ENCODE assay signal across 8 mouse cellular contexts in the genomic region with DNA sequence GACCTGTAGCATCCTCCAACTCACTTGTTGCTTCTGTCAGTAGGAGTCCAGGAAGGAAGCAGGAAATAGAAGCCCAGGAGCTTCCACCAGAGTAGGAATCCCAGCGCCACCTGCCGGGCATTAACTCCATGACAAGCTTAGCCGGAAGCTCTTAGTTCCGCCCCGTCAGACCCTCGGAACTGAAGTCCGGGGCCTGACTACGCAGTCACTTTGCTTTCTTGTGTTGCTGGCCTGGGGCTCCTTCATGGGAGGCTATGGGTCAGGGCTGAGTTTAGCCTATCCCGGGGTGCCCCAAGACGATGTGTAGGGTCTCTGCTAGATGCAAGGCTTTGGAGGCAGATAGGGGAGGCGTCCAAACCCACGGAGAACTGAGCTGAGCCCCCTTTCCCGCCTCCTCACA. TPM values are rescaled to one million over a fixed set of nuclear protein-coding genes. Genes with fewer than 3 reads are reported as not detected.
DNase-seq lines count a peak whose midpoint lies in the region; ATAC-seq and TF ChIP-seq lines count a peak whose summit lies in the region.

No protein-coding gene starts in this region.

- H3K9ac ChIP-seq in MEL (ENCODE audit: control insufficient read depth, low read depth, low read length, poor library complexity, severe bottlenecking): peak overlapping the region; percentile 36
- peak overlapping the region; percentile 53 for H3K9ac ChIP-seq in lung, embryonic 15.5 days

- H3K79me2 ChIP-seq in MEL (ENCODE audit: control insufficient read depth, insufficient read depth, low read length, poor library complexity): no peaks in the 10 kb centered on the region

- no peaks in the 10 kb centered on the region for H3K9me3 ChIP-seq in MEL (replicated peaks; ENCODE audit: insufficient read depth, low read length)
- H3K9me3 ChIP-seq in lung, embryonic 15.5 days: no peaks in the 10 kb centered on the region

- H3K27me3 ChIP-seq in MEL (ENCODE audit: control insufficient read depth in 1 of 2, insufficient read depth in 2 of 2, low read length in 2 of 2): no peaks in the 10 kb centered on the region
- H3K27me3 ChIP-seq in cerebellum, adult 2 months (ENCODE audit: control insufficient read depth, insufficient read depth, low read length): no peaks in the 10 kb centered on the region; the same call in 1 of the 2 replicates
- no peaks in the 10 kb centered on the region; the same call in 1 of the 2 replicates for H3K27me3 ChIP-seq in lung, embryonic 15.5 days

- TF ChIP-seq RAD21 in MEL (IDR thresholded peaks at IDR 0.05; ENCODE audit: low read depth, low read length): peak; percentile 72

- TF ChIP-seq CTCF in MEL (IDR thresholded peaks at IDR 0.05 in 2 of 3, conservative IDR thresholded peaks at IDR 0.05 in 1 of 3; ENCODE audit: control insufficient read depth in 1 of 3, insufficient read depth in 1 of 3, low read depth in 2 of 3, low read length in 3 of 3, poor library complexity in 1 of 3, severe bottlenecking in 1 of 3): peak; percentile 64 to 85 (median 82)
- TF ChIP-seq CTCF in cerebellum, adult 2 months (IDR thresholded peaks at IDR 0.05; ENCODE audit: borderline replicate concordance, insufficient read depth, low read depth, low read length): peak; percentile 71
- peak; percentile 54; the same call in 1 of the 2 replicates for TF ChIP-seq CTCF in olfactory bulb, adult 2 months (IDR thresholded peaks at IDR 0.05; ENCODE audit: insufficient read depth, low read depth, low read length)

- WGBS in cerebellum, adult 2 months: 2% methylated on average over 13 of the region's 13 CpGs
- 3% methylated on average over 13 of the region's 13 CpGs for WGBS in lung, embryonic 15.5 days
- WGBS in olfactory bulb, adult 2 months: 1% methylated on average over 13 of the region's 13 CpGs

- H3K4me3 ChIP-seq in MEL (ENCODE audit: control insufficient read depth in 1 of 2, insufficient read depth in 1 of 2, low read depth in 2 of 2, low read length in 2 of 2): peak overlapping the region; percentile 52 to 83
- peak overlapping the region; percentile 23 for H3K4me3 ChIP-seq in cerebellum, adult 2 months (replicated peaks; ENCODE audit: insufficient read depth, low read depth, low read length)
- H3K4me3 ChIP-seq in lung, embryonic 15.5 days: peak overlapping the region; percentile 39
- peak overlapping the region; percentile 41 for H3K4me3 ChIP-seq in olfactory bulb, adult 2 months (ENCODE audit: insufficient read depth, low read depth, low read length)

- 0 out of 4 replicates have a peak, but pooled peaks have one; percentile 9 to 13 for TF ChIP-seq EP300 in MEL (IDR thresholded peaks at IDR 0.05; ENCODE audit: low read depth in 1 of 2, low read length in 2 of 2)

- peaks cover 4 to 17% of the 10 kb centered on the region in 2 experiments for H3K4me1 ChIP-seq in MEL (ENCODE audit: control insufficient read depth in 1 of 2, insufficient read depth in 2 of 2, low read length in 2 of 2)
- H3K4me1 ChIP-seq in cerebellum, adult 2 months (ENCODE audit: control insufficient read depth, insufficient read depth, low read length): no peaks in the 10 kb centered on the region
- peaks cover 6% of the 10 kb centered on the region; the same call in 1 of the 2 replicates for H3K4me1 ChIP-seq in lung, embryonic 15.5 days
- peaks cover 3% of the 10 kb centered on the region; the same call in 1 of the 2 replicates for H3K4me1 ChIP-seq in olfactory bulb, adult 2 months (ENCODE audit: control insufficient read depth, insufficient read depth, low read length)

- H3K27ac ChIP-seq in MEL (ENCODE audit: control insufficient read depth, low read depth, low read length): no peak overlapping the region
- H3K27ac ChIP-seq in cerebellum, adult 2 months (ENCODE audit: insufficient read depth, low read length): no peak overlapping the region
- no peak overlapping the region for H3K27ac ChIP-seq in lung, embryonic 15.5 days
- no peak overlapping the region for H3K27ac ChIP-seq in olfactory bulb, adult 2 months (ENCODE audit: insufficient read depth, low read depth, low read length)

- peak; percentile 82 to 88 for ATAC-seq in hematopoietic stem cell, adult 5-6 weeks (replicated peaks in 1 of 2; ENCODE audit: insufficient read depth in 1 of 2, low FRiP score in 2 of 2, low TSS enrichment in 1 of 2, low read depth in 1 of 2, poor library complexity in 2 of 2, severe bottlenecking in 2 of 2)
- peak; percentile 71; the same call in 1 of the 2 replicates for ATAC-seq in lung, embryonic 15.5 days (ENCODE audit: borderline replicate concordance, extremely low read depth, low FRiP score, low TSS enrichment)

- no peak for TF ChIP-seq POLR2A in MEL (IDR thresholded peaks at IDR 0.05; ENCODE audit: control insufficient read depth in 1 of 2, insufficient read depth in 1 of 2, low read depth in 1 of 2, low read length in 2 of 2, poor library complexity in 1 of 2)
- no peak for TF ChIP-seq POLR2A in cerebellum, adult 2 months (IDR thresholded peaks at IDR 0.05; ENCODE audit: borderline replicate concordance, insufficient read depth, low read length)
- no peak for TF ChIP-seq POLR2A in olfactory bulb, adult 2 months (IDR thresholded peaks at IDR 0.05; ENCODE audit: insufficient read depth, low read depth, low read length)

- peak overlapping the region; percentile 74 for H3K4me2 ChIP-seq in lung, embryonic 15.5 days

- peak; percentile 90 for DNase-seq in MEL (ENCODE audit: low read depth, low spot score)
- peak; percentile 50 to 71 for DNase-seq in cerebellum, adult 2 months
- DNase-seq in forelimb bud, embryonic 11.5 days (ENCODE audit: low read depth, low spot score): peak; percentile 86
- DNase-seq in layer of hippocampus, adult 9-10 months (ENCODE audit: low spot score): peak; percentile 67
- peak; percentile 62 to 63 for DNase-seq in thymus, adult 18-20 months

- H3K36me3 ChIP-seq in MEL (ENCODE audit: control insufficient read depth in 1 of 2, insufficient read depth in 2 of 2, low read length in 2 of 2): peaks cover 0 to 10% of the 10 kb centered on the region in 2 experiments; a peak in 2 of 4 replicates
- no peaks in the 10 kb centered on the region for H3K36me3 ChIP-seq in lung, embryonic 15.5 days

TF ChIP-seq in MEL, 35 proteins besides CTCF, POLR2A, EP300 and RAD21:
- TF ChIP-seq ZMIZ1 (IDR thresholded peaks at IDR 0.05; ENCODE audit: low read depth, low read length) (no peak), GATA1 (IDR thresholded peaks at IDR 0.05; ENCODE audit: low read depth, low read length) (no peak), SIN3A (IDR thresholded peaks at IDR 0.05; ENCODE audit: low read length) (0 out of 2 replicates have a peak, but pooled peaks have one; percentile 25), TBP (IDR thresholded peaks at IDR 0.05; ENCODE audit: low read depth, low read length) (0 out of 2 replicates have a peak, but pooled peaks have one; percentile 11), ELF1 (IDR thresholded peaks at IDR 0.05; ENCODE audit: low read depth, low read length) (peak; percentile 80), TCF12 (IDR thresholded peaks at IDR 0.05; ENCODE audit: low read depth, low read length) (0 out of 2 replicates have a peak, but pooled peaks have one; percentile 12), CHD2 (IDR thresholded peaks at IDR 0.05; ENCODE audit: low read length) (no peak), USF1 (IDR thresholded peaks at IDR 0.05; ENCODE audit: low read depth, low read length) (no peak), USF2 (IDR thresholded peaks at IDR 0.05; ENCODE audit: borderline replicate concordance in 1 of 2, insufficient read depth in 1 of 2, low read depth in 1 of 2, low read length in 2 of 2) (no peak), GABPA (IDR thresholded peaks at IDR 0.05; ENCODE audit: low read depth, low read length) (no peak), MAZ (IDR thresholded peaks at IDR 0.05; ENCODE audit: low read depth, low read length) (peak; percentile 45; the same call in 1 of the 2 replicates), KAT2A (conservative IDR thresholded peaks at IDR 0.05; ENCODE audit: low read depth, low read length) (no peak), RCOR1 (IDR thresholded peaks at IDR 0.05; ENCODE audit: low read depth, low read length) (peak; percentile 47; the same call in 1 of the 2 replicates), NELFE (IDR thresholded peaks at IDR 0.05; ENCODE audit: low read depth, low read length) (peak; percentile 34), SMC3 (IDR thresholded peaks at IDR 0.05; ENCODE audit: low read depth, low read length) (peak; percentile 89), HCFC1 (IDR thresholded peaks at IDR 0.05; ENCODE audit: low read depth, low read length) (peak; percentile 53; the same call in 1 of the 2 replicates), MAX (IDR thresholded peaks at IDR 0.05; ENCODE audit: low read length) (0 out of 2 replicates have a peak, but pooled peaks have one; percentile 27), ZC3H11A (IDR thresholded peaks at IDR 0.05; ENCODE audit: low read depth, low read length) (peak; percentile 71)

RNA-seq across cellular contexts. Expression of a gene that starts 19.7 kb away (rescaled TPM):
- total RNA-seq in MEL (2012; rRNA removed): 0.12 and 0.16 TPM in 2 replicates
- polyA plus RNA-seq in MEL (2012; ENCODE audit: insufficient read depth in 1 of 2, insufficient read length in 2 of 2, low read depth in 1 of 2, low replicate concordance in 2 of 2, missing spikeins in 1 of 2): under 1 TPM in 1 of 2 experiments, not detected in 1; 0.99 TPM
- 1.7 and 1.9 TPM in 2 replicates for polyA plus RNA-seq in cerebellum, adult 2 months (2012; rRNA removed)
- not detected in 2 replicates for total RNA-seq in hematopoietic stem cell, adult 5-6 weeks (2017)
- 9.0 and 9.1 TPM in 2 replicates for polyA plus RNA-seq in lung, embryonic 15.5 days (2015; fragmentation: Nextera tagmentation; extraction: Ambion mirVana)
- polyA plus RNA-seq in olfactory bulb, adult 2 months (2012; ENCODE audit: insufficient read depth, insufficient read length, low replicate concordance, missing spikeins): not detected in 2 replicates

RNA-seq across cellular contexts. Expression of a gene that starts 20.5 kb away (rescaled TPM):
- 41.7 and 44.3 TPM in 2 replicates for total RNA-seq in MEL (2012; rRNA removed)
- polyA plus RNA-seq in MEL (2012; ENCODE audit: insufficient read depth in 1 of 2, insufficient read length in 2 of 2, low read depth in 1 of 2, low replicate concordance in 2 of 2, missing spikeins in 1 of 2): 10 to 100 TPM in 1 of 2 experiments, not detected in 1; 17.2 TPM
- 11.5 and 11.8 TPM in 2 replicates for polyA plus RNA-seq in cerebellum, adult 2 months (2012; rRNA removed)
- total RNA-seq in hematopoietic stem cell, adult 5-6 weeks (2017): 17.6 and 30.8 TPM in 2 replicates
- 26.0 and 28.3 TPM in 2 replicates for polyA plus RNA-seq in lung, embryonic 15.5 days (2015; fragmentation: Nextera tagmentation; extraction: Ambion mirVana)
- polyA plus RNA-seq in olfactory bulb, adult 2 months (2012; ENCODE audit: insufficient read depth, insufficient read length, low replicate concordance, missing spikeins): not detected in 2 replicates
